Mouse (Mus musculus): Measurements from ENCODE around the gene Rela. TPM values are rescaled to one million over a fixed set of nuclear protein-coding genes. Genes with fewer than 3 reads are reported as not detected.
A peak's percentile ranks its signal among the peaks of the same experiment; 100 is the strongest.
"Not testable (repeated sequence)": the region's sequence is repeated elsewhere in the genome, so short reads cannot be mapped to it uniquely, and the experiment has no call there.

The Rela gene
- total RNA-seq, 2 experiments from 2014 or later, result 12.4 to 14.9 TPM

DNA sequence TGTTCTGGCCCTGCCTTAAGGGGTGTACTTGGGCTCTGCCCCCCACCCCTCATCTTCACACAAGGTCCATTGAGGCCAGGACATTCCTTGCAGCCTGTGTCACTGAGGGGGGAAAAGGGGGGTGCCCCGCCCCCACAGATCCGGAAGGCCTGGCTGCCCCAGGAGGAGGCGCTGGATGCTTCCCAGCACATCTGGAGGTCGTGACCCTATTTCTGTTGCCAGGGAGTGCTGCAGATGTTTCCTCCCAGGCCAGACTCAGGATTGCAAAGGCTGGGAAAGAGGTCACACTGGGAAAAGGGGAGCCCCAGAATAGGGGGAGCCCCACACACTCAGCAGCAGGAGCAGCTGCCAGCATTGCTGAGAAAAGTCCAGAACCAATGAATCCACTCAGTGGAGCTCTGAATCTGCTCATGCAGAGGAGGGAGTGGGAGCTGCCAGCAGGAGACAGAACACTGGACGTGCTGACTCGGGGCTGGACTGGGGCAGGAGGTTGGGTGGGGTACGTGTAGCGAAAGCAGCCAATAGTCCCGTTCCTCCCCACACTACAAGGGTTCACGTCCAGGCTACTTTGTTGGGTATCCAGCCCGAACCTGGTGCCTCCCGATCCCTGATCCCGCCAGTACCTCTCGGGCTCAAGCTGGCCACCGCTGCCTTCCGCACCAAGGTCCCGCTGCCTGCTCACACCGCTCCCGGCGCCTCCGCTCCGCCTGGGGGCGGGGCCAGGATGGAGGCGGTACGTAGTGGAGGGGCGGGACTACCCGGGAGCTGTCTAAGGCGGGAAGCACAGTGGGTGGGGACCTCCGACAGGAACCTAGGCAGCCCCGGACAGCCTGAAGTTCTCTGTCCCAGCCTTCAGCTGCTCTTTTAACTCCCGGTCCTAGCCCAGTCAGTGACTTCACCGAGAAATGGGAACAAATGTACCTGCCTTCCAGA is 26.0 kb downstream of the Rela start, which contains the start of gene Sipa1:
Sipa1 (minus strand) TSS at position 727 of the 933 bp plus-strand sequence.
- peak; percentile 92 to 94 for DNase-seq
- intact Hi-C loops (cut with DNase I), result loop anchor here (2.0 kb wide), 1 partner anchor 22 kb away; no protein-coding TSS in a partner anchor

GRCm38 (mm10) chr19:5664669-5665257 is 27.5 kb downstream of the Rela start:
- intact Hi-C loops (cut with DNase I), result no loop called here

GRCm38 (mm10) chr19:5665465-5665864 is 28.2 kb downstream of the Rela start:
- intact Hi-C loops (cut with DNase I), result no loop called here
- no peak for DNase-seq

More at GRCm38 (mm10) chr19:5664669-5665257, 27.5 kb downstream of the Rela start:
- DNase-seq, result no peak

GRCm38 (mm10) chr19:5666386-5666785 is 29.1 kb downstream of the Rela start:
- no peak for DNase-seq
- intact Hi-C loops (cut with DNase I), result no loop called here

GRCm38 (mm10) chr19:5668372-5668771 is 31.1 kb downstream of the Rela start:
- intact Hi-C loops (cut with DNase I), result no loop called here
- no peak for DNase-seq

GRCm38 (mm10) chr19:5680432-5680831 is 43.1 kb downstream of the Rela start:
- intact Hi-C loops (cut with DNase I), result no loop called here
- no peak for DNase-seq

DNA sequence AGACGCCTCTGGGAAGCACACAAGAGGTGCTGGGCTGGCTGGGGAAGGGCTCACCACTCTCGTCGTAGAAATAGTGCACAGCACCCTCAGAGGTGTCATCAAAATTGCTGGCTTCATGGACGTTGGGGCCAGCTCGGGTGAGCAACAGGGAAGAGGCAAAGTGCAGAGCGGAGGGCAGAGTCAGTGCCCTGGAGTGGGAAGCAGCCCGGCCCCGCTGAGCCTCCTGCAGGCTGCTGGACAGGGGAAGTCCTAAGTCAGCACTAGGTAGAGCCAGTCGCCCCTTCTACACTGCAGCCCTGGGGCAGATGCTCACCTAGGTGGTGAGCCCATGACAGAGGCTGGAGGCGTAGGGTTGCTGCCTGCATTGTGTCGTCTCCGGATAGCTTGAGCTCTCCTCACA is 47.0 kb downstream of the Rela start:
- no peak for DNase-seq
- intact Hi-C loops (cut with DNase I), result loop anchor here (2.0 kb wide), 1 partner anchor 21 kb away; the partner anchor contains the start of gene Sipa1

DNA sequence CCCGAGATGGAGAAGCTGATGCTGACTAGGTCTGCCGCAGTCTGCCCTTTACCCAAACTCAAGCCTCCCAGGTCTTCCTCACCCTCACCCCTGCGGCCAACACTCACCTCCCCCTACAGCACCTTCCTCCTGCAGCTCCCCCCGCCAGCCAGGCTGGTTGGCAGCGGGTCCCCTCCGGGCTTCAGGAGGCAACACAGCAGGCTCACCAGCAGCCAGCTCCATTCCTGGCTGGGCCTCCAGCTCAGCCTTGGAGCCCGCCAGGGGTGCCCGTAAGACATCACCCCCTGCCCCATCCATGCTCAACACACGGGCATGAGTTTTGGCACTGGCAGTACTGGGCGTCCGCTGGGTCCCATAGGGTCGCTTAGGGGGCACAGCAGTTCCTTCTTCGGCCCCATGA is 47.7 kb downstream of the Rela start:
- DNase-seq, result no peak
- intact Hi-C loops (cut with DNase I), result loop anchor here (2.0 kb wide), 1 partner anchor 22 kb away; the partner anchor contains the start of gene Sipa1

GRCm38 (mm10) chr19:5685431-5685830 is 48.1 kb downstream of the Rela start:
- DNase-seq, result no peak
- intact Hi-C loops (cut with DNase I), result loop anchor here (2.0 kb wide), 1 partner anchor 23 kb away; the partner anchor contains the start of gene Sipa1

- intact Hi-C loops (cut with DNase I), result loop anchor here (2.0 kb wide), 1 partner anchor 23 kb away; the partner anchor contains the start of gene Sipa1
- DNase-seq, result no peak
These were observed 48.6 kb downstream of the Rela start for GRCm38 (mm10) chr19:5685861-5686260.

DNA sequence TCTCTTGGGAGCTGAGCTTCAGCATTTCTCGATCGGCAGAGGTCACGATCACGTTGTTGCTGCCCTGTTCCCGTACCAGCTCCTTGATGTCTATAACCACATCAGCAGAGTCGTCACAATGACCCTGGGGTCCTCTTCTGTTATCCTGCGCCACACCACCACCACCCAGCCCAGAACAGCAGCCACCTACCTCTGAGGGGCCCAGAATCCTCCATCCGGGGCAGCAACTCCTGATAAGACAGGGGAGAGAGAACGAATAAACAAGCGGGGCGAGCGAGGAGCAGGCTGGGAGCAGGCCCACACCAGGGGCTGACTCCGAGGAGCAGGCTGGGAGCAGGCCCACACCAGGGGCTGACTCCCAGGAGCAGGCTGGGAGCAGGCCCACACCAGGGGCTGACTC is 49.2 kb downstream of the Rela start:
- intact Hi-C loops (cut with DNase I), result no loop called here
- DNase-seq, result no peak

DNA sequence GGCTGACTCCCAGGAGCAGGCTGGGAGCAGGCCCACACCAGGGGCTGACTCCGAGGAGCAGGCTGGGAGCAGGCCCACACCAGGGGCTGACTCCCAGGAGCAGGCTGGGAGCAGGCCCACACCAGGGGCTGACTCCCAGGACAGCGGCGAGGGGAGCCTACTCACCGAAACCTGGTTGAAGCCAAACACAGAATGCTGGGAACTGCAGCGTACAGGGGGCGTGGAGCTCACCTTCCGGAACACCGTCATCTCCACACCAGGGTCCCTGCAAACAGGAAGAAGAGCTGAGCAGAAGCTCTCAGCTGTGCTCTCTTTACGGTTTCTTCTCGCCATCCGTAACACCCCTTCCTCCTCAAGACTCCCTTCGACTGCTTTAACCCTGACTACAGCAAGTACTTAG is 49.7 kb downstream of the Rela start:
- intact Hi-C loops (cut with DNase I); DNase-seq: not testable (repeated sequence)

DNA sequence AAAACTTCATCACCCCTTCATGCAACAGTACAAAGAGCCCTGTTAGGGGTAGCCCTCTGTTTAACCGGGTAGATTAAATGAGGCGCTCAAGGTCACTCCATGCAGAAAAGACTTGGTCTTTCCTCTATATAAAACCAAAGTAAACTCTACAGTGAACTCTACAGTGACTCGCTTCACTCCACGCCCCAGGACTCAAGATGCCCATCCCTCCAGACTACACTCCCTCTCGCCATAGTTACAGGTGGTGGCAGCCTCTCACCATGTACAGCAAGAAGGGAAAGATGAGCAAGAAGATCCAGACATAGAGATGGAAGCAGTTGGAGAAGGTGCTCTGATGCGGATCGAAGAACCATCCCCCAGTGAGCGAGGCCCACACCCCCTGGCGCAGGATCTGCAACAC is 50.5 kb downstream of the Rela start:
- intact Hi-C loops (cut with DNase I), result no loop called here
- no peak for DNase-seq

- intact Hi-C loops (cut with DNase I), result no loop called here
- peak; percentile 95 to 98 for DNase-seq
These were observed 51.2 kb downstream of the Rela start, which contains the start of the genes Map3k11 and Pcnx3 for GRCm38 (mm10) chr19:5688200-5689087. Map3k11 (plus strand) TSS chr19:5688742. Pcnx3 (minus strand) TSS chr19:5688908.

DNA sequence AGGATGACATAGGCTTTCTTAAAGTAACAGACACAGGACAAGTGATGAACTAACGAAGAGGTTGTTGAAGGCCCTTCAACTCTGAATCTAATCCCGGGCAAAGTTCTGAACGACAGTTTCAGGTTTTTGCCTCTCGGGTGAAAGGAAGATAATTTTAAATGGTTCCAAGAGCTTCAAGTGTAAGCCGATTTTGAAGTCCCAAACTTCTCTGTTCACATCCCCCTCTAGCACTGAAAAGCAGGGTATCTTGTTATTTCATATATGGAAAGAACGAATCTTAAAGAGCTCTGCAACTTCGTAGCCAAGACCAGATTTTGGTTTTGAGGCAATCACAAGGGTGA is 51.8 kb downstream of the Rela start:
- DNase-seq, result no peak
- intact Hi-C loops (cut with DNase I), result no loop called here

GRCm38 (mm10) chr19:5689565-5690342 is 52.5 kb downstream of the Rela start:
- intact Hi-C loops (cut with DNase I), result loop anchor here (5.0 kb wide), 1 partner anchor 38 kb away; the partner anchor contains the start of genes Ehbp1l1 and Fam89b
- peak; percentile 78 to 80 for DNase-seq

DNA sequence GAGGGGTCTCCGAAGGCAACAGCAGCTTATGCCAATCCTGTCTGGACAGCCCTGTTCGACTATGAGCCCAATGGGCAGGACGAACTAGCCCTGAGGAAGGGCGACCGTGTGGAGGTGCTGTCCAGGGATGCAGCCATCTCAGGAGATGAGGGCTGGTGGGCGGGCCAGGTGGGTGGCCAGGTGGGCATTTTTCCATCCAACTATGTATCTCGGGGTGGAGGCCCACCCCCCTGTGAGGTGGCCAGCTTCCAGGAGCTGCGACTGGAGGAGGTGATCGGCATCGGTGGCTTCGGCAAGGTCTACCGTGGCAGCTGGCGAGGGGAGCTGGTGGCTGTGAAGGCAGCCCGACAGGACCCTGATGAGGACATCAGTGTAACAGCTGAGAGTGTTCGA is 53.1 kb downstream of the Rela start:
- intact Hi-C loops (cut with DNase I), result loop anchor here (5.0 kb wide), 1 partner anchor 37 kb away; the partner anchor contains the start of genes Ehbp1l1 and Fam89b

DNA sequence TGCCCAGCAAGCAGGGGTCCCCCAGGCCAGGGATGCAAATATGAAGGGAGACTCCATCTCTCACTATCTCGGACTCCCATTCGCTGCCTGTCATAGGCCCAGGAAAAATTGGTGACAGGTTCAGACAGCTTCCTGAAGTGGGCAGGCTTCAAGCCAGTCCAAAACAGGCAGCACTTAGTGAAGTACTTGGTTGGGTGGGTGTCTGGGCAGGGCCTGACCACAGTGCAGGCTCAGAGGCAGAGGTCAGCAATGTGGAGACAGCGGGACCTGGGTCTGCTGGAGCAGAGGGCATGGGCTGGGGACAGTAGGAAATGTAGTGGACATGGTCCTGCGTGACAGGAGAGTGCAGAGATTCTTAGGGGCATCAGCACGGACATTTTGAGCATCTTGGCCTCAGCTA is 54.3 kb downstream of the Rela start:
- intact Hi-C loops (cut with DNase I), result loop anchor here (5.0 kb wide), 1 partner anchor 36 kb away; the partner anchor contains the start of genes Ehbp1l1 and Fam89b
- DNase-seq, result no peak

More for the DNA sequence above, 53.1 kb downstream of the Rela start:
- DNase-seq, result no peak
